Mouse (Mus musculus) MEL (cell line): ENCODE data around the gene Efr3b. TPM values are rescaled to one million over a fixed set of nuclear protein-coding genes. Genes with fewer than 3 reads are reported as not detected.

Experiments used
- DNase-seq: peaks from one replicate; pipeline ENCODE4 v3.0.0; 2011; ENCODE audit warnings: low read depth, low spot score
- H3K27ac ChIP-seq: 2 replicates; pipeline ENCODE4 v1.5.1; 2012; ENCODE audit warnings: low read depth, mild to moderate bottlenecking, control low read depth, low read length, moderate library complexity; ENCODE audit not compliant: control insufficient read depth
- H3K27me3 ChIP-seq, 2 experiments: fragments of 150-350 bp in 1 of 2; sonication (generic) in 1 of 2; 2 replicates each; pipeline ENCODE4 v1.6.1; 2012; ENCODE audit warnings: low read length in 2 of 2, mild to moderate bottlenecking in 2 of 2, improper control_type of control experiment in 1 of 2, moderate library complexity in 1 of 2; ENCODE audit not compliant: insufficient read depth in 2 of 2, control insufficient read depth in 1 of 2
- H3K36me3 ChIP-seq, 2 experiments: 2 replicates each; pipeline ENCODE4 v1.6.1; 2012 to 2014; ENCODE audit warnings: low read length in 2 of 2, improper control_type of control experiment in 1 of 2, inconsistent platforms in 1 of 2, mild to moderate bottlenecking in 1 of 2; ENCODE audit not compliant: insufficient read depth in 2 of 2, control insufficient read depth in 1 of 2
- H3K4me1 ChIP-seq, 2 experiments: fragments of 150-350 bp in 1 of 2; sonication (generic) in 1 of 2; 2 replicates each; pipeline ENCODE4 v1.6.1; 2012; ENCODE audit warnings: low read length in 2 of 2, improper control_type of control experiment in 1 of 2, mild to moderate bottlenecking in 1 of 2; ENCODE audit not compliant: insufficient read depth in 2 of 2, control insufficient read depth in 1 of 2
- H3K4me3 ChIP-seq, 2 experiments: fragments of 150-350 bp in 1 of 2; sonication (generic) in 1 of 2; 2 replicates each; pipeline ENCODE4 v1.5.1; 2012; ENCODE audit warnings: low read depth in 2 of 2, low read length in 2 of 2, mild to moderate bottlenecking in 2 of 2, moderate library complexity in 2 of 2, control low read depth in 1 of 2, improper control_type of control experiment in 1 of 2; ENCODE audit not compliant: control insufficient read depth in 1 of 2, insufficient read depth in 1 of 2
- H3K79me2 ChIP-seq: 2 replicates; pipeline ENCODE4 v1.6.1; 2012; ENCODE audit warnings: mild to moderate bottlenecking, low read length, moderate library complexity; ENCODE audit not compliant: control insufficient read depth, poor library complexity, insufficient read depth
- H3K9ac ChIP-seq: 2 replicates; pipeline ENCODE4 v1.6.1; 2012; ENCODE audit warnings: low read depth, mild to moderate bottlenecking, control low read depth, low read length, moderate library complexity; ENCODE audit not compliant: control insufficient read depth, poor library complexity, severe bottlenecking
- H3K9me3 ChIP-seq: fragments of 150-350 bp; sonication (generic); replicated peaks from 2 replicates; pipeline ENCODE4 v1.6.1; 2012; ENCODE audit warnings: mild to moderate bottlenecking, low read length, improper control_type of control experiment, moderate library complexity; ENCODE audit not compliant: insufficient read depth
- BHLHE40 ChIP-seq: IDR thresholded peaks from 2 replicates; pipeline ENCODE4 v1.6.1; 2012; ENCODE audit warnings: low read depth, mild to moderate bottlenecking, inconsistent platforms, low read length, improper control_type of control experiment, borderline replicate concordance
- CTCF ChIP-seq, 3 experiments: IDR thresholded peaks in 2 of 3; conservative IDR thresholded peaks in 1 of 3; 2 replicates each; pipeline ENCODE4 v1.5.1; 2011 to 2012; ENCODE audit warnings: low read length in 3 of 3, low read depth in 2 of 3, mild to moderate bottlenecking in 2 of 3, improper control_type of control experiment in 1 of 3, inconsistent platforms in 1 of 3, mixed read lengths in 1 of 3, moderate library complexity in 1 of 3; ENCODE audit not compliant: control insufficient read depth in 1 of 3, insufficient read depth in 1 of 3, poor library complexity in 1 of 3, severe bottlenecking in 1 of 3
- E2F4 ChIP-seq: IDR thresholded peaks from 2 replicates; pipeline ENCODE4 v1.6.1; 2011; ENCODE audit warnings: low read depth, low read length, improper control_type of control experiment, borderline replicate concordance
- ELF1 ChIP-seq: IDR thresholded peaks from 2 replicates; pipeline ENCODE4 v1.6.1; 2014; ENCODE audit warnings: low read depth, mild to moderate bottlenecking, inconsistent platforms, low read length, improper control_type of control experiment, moderate library complexity
- ETS1 ChIP-seq: IDR thresholded peaks from 2 replicates; pipeline ENCODE4 v1.6.1; 2012; ENCODE audit warnings: low read depth, mild to moderate bottlenecking, inconsistent platforms, low read length, improper control_type of control experiment, moderate library complexity
- GABPA ChIP-seq: IDR thresholded peaks from 2 replicates; pipeline ENCODE4 v1.6.1; 2012; ENCODE audit warnings: low read depth, mild to moderate bottlenecking, inconsistent platforms, low read length, improper control_type of control experiment, moderate library complexity
- HCFC1 ChIP-seq: IDR thresholded peaks from 2 replicates; pipeline ENCODE4 v1.6.1; 2012; ENCODE audit warnings: low read depth, mild to moderate bottlenecking, inconsistent platforms, low read length, improper control_type of control experiment, moderate library complexity
- JUND ChIP-seq: IDR thresholded peaks from 2 replicates; pipeline ENCODE4 v1.6.1; 2011; ENCODE audit warnings: low read depth, mild to moderate bottlenecking, improper control_type of control experiment, low read length
- MAFK ChIP-seq: IDR thresholded peaks from 2 replicates; pipeline ENCODE4 v1.6.1; 2011; ENCODE audit warnings: low read depth, mild to moderate bottlenecking, low read length, improper control_type of control experiment, borderline replicate concordance
- MAX ChIP-seq: IDR thresholded peaks from 2 replicates; pipeline ENCODE4 v1.6.1; 2011; ENCODE audit warnings: low read length, improper control_type of control experiment
- MEF2A ChIP-seq: IDR thresholded peaks from 2 replicates; pipeline ENCODE4 v1.6.1; 2014; ENCODE audit warnings: low read depth, mild to moderate bottlenecking, inconsistent platforms, low read length, improper control_type of control experiment; ENCODE audit not compliant: poor library complexity, insufficient replicate concordance, severe bottlenecking; ENCODE audit errors: extremely low read depth
- MXI1 ChIP-seq: IDR thresholded peaks from 2 replicates; pipeline ENCODE4 v1.6.1; 2011; ENCODE audit warnings: mild to moderate bottlenecking, low read depth, low read length, improper control_type of control experiment
- NELFE ChIP-seq: IDR thresholded peaks from 2 replicates; pipeline ENCODE4 v1.6.1; 2011; ENCODE audit warnings: low read depth, low read length, improper control_type of control experiment
- NRF1 ChIP-seq: IDR thresholded peaks from 2 replicates; pipeline ENCODE4 v1.6.1; 2014; ENCODE audit warnings: low read depth, mild to moderate bottlenecking, inconsistent platforms, low read length, improper control_type of control experiment, moderate library complexity; ENCODE audit not compliant: poor library complexity, insufficient read depth, severe bottlenecking
- POLR2A ChIP-seq, 2 experiments: IDR thresholded peaks; 2 replicates each; pipeline ENCODE4 v1.6.1; 2011 to 2012; ENCODE audit warnings: low read length in 2 of 2, mild to moderate bottlenecking in 2 of 2, control low read depth in 1 of 2, improper control_type of control experiment in 1 of 2, low read depth in 1 of 2, moderate library complexity in 1 of 2; ENCODE audit not compliant: control insufficient read depth in 1 of 2, insufficient read depth in 1 of 2, poor library complexity in 1 of 2
- POLR2AphosphoS2 ChIP-seq: IDR thresholded peaks from 2 replicates; pipeline ENCODE4 v1.6.1; 2011; ENCODE audit warnings: low read length, improper control_type of control experiment
- RCOR1 ChIP-seq: IDR thresholded peaks from 2 replicates; pipeline ENCODE4 v1.6.1; 2012; ENCODE audit warnings: low read depth, mild to moderate bottlenecking, inconsistent platforms, low read length, improper control_type of control experiment
- SMC3 ChIP-seq: IDR thresholded peaks from 2 replicates; pipeline ENCODE4 v1.6.1; 2011; ENCODE audit warnings: low read depth, low read length, improper control_type of control experiment
- TAL1 ChIP-seq: IDR thresholded peaks from 2 replicates; pipeline ENCODE4 v1.6.1; 2012; ENCODE audit warnings: mild to moderate bottlenecking, inconsistent platforms, low read length, moderate library complexity, mixed read lengths
- TCF12 ChIP-seq: IDR thresholded peaks from 2 replicates; pipeline ENCODE4 v1.6.1; 2014; ENCODE audit warnings: low read depth, mild to moderate bottlenecking, inconsistent platforms, low read length, improper control_type of control experiment, moderate library complexity
- UBTF ChIP-seq: IDR thresholded peaks from 2 replicates; pipeline ENCODE4 v1.6.1; 2012; ENCODE audit warnings: low read depth, mild to moderate bottlenecking, inconsistent platforms, low read length, improper control_type of control experiment, moderate library complexity, borderline replicate concordance; ENCODE audit not compliant: insufficient read depth
- USF1 ChIP-seq: IDR thresholded peaks from 2 replicates; pipeline ENCODE4 v1.6.1; 2014; ENCODE audit warnings: low read depth, mild to moderate bottlenecking, inconsistent platforms, low read length, improper control_type of control experiment, moderate library complexity
- ZC3H11A ChIP-seq: IDR thresholded peaks from 2 replicates; pipeline ENCODE4 v1.6.1; 2012; ENCODE audit warnings: low read depth, mild to moderate bottlenecking, inconsistent platforms, low read length, improper control_type of control experiment
- ZKSCAN1 ChIP-seq: IDR thresholded peaks from 2 replicates; pipeline ENCODE4 v1.6.1; 2012; ENCODE audit warnings: low read depth, mild to moderate bottlenecking, inconsistent platforms, low read length, improper control_type of control experiment, moderate library complexity
- ZMIZ1 ChIP-seq: IDR thresholded peaks from 2 replicates; pipeline ENCODE4 v1.6.1; 2012; ENCODE audit warnings: low read depth, mild to moderate bottlenecking, inconsistent platforms, low read length, improper control_type of control experiment, moderate library complexity
- polyA plus RNA-seq, 2 experiments: library from polyadenylated mRNA; stranded (reverse) in 1 of 2; unstranded in 1 of 2; fragments of >175 nt in 1 of 2; fragments of >200 nt in 1 of 2; gene quantifications; 2 replicates each; pipeline versions ENCODE4 v1.2.1 to v1.2.4; 2012; ENCODE audit warnings: low replicate concordance in 2 of 2, low read depth in 1 of 2; ENCODE audit not compliant: insufficient read length in 2 of 2, insufficient read depth in 1 of 2, missing spikeins in 1 of 2
- total RNA-seq: library from RNA; depleted of rRNA; stranded (reverse); fragments of 300-350 nt; gene quantifications from 2 replicates; pipeline ENCODE4 v1.2.3, GENCODE M21; 2012

The Efr3b gene
- total and polyA plus RNA-seq, 3 experiments = 1.5 to 1.7 TPM; not detected in 1

DNA sequence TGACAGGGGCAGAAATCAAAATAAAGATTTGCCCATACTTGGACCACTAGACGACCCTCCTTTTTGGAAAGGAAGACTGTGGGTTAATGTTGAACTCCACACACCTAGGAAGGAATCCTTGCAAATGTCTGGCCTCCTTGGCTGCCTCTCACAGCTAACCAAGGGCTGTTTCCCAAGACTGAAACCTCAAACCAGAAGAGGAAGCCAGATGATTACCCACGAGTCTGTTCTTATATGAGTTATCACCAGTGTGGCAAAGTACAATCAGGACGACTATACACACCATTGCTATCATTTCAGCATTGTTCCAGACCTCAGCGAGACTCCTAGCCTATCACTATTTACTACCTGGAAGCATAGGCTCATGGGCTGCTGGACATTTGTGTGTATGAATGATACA, 9.7 kb downstream of the Efr3b start:
- H3K9ac ChIP-seq = no peak overlapping the region
- no peaks in the 10 kb centered on the region for H3K79me2 ChIP-seq
- TF ChIP-seq NELFE (no peak), BHLHE40 (no peak), CTCF (IDR thresholded peaks at IDR 0.05 in 2 of 3, conservative IDR thresholded peaks at IDR 0.05 in 1 of 3; ENCODE audit: control insufficient read depth in 1 of 3, insufficient read depth in 1 of 3, low read depth in 2 of 3, low read length in 3 of 3, poor library complexity in 1 of 3, severe bottlenecking in 1 of 3) (no peak), TCF12 (no peak), POLR2A (IDR thresholded peaks at IDR 0.05; ENCODE audit: control insufficient read depth in 1 of 2, insufficient read depth in 1 of 2, low read depth in 1 of 2, low read length in 2 of 2, poor library complexity in 1 of 2) (no peak), ZC3H11A (no peak), TAL1 (no peak)
- H3K27ac ChIP-seq = no peak overlapping the region
- DNase-seq = no peak
- H3K4me3 ChIP-seq = no peak overlapping the region
- H3K9me3 ChIP-seq = no peaks in the 10 kb centered on the region
- H3K36me3 ChIP-seq = no peaks in the 10 kb centered on the region
- no peaks in the 10 kb centered on the region for H3K4me1 ChIP-seq
- H3K27me3 ChIP-seq = peaks cover 0 to 3% of the 10 kb centered on the region in 2 experiments; a peak in 3 of 4 replicates

- no peak overlapping the region for H3K27ac ChIP-seq
- H3K79me2 ChIP-seq = no peaks in the 10 kb centered on the region
- no peaks in the 10 kb centered on the region for H3K9me3 ChIP-seq
- no peak overlapping the region for H3K9ac ChIP-seq
- H3K27me3 ChIP-seq = peaks cover 0 to 3% of the 10 kb centered on the region in 2 experiments; a peak in 3 of 4 replicates
- TF ChIP-seq ETS1 (no peak), POLR2AphosphoS2 (no peak), MXI1 (no peak), ELF1 (no peak), RCOR1 (no peak), SMC3 (no peak), ZKSCAN1 (no peak), NRF1 (no peak), USF1 (no peak), JUND (no peak)
- DNase-seq = no peak
- H3K4me1 ChIP-seq = no peaks in the 10 kb centered on the region
- H3K4me3 ChIP-seq = no peak overlapping the region
- no peaks in the 10 kb centered on the region for H3K36me3 ChIP-seq
Measured at GRCm38 (mm10) chr12:4028516-4028915, 10.2 kb downstream of the Efr3b start.

DNA sequence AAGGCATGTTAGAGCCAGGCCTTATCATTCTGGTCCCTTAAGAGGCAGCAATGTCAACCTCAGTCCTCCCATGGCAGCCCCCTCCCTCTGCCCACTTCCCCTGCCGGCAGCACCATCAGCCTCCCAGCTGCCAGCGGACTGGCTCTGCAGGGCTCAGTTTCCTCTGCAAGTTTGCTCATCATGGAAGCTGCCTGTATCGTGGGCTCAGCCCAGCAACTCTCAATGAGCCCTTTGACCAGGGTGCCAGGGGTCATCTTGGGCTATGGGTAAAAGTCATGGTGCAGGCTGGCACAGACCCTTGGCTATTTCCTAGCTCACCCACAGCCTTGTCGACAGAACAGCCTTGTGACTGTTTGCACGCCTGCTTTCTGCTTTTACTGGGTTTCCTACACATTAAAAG, 14.4 kb downstream of the Efr3b start:
- peaks cover 0 to 3% of the 10 kb centered on the region in 2 experiments; a peak in 3 of 4 replicates for H3K27me3 ChIP-seq
- no peaks in the 10 kb centered on the region for H3K36me3 ChIP-seq
- H3K79me2 ChIP-seq = no peaks in the 10 kb centered on the region
- no peak overlapping the region for H3K9ac ChIP-seq
- no peak for DNase-seq
- no peaks in the 10 kb centered on the region for H3K4me1 ChIP-seq
- H3K4me3 ChIP-seq = no peak overlapping the region
- H3K9me3 ChIP-seq = no peaks in the 10 kb centered on the region
- no peak overlapping the region for H3K27ac ChIP-seq
- TF ChIP-seq NELFE (no peak), USF1 (no peak), MAX (no peak), GABPA (no peak), HCFC1 (no peak), JUND (no peak), MEF2A (no peak), BHLHE40 (no peak), RCOR1 (no peak), MAFK (no peak), ZC3H11A (no peak), ZMIZ1 (no peak), E2F4 (no peak), ELF1 (no peak), ZKSCAN1 (no peak), MXI1 (no peak), CTCF (IDR thresholded peaks at IDR 0.05 in 2 of 3, conservative IDR thresholded peaks at IDR 0.05 in 1 of 3; ENCODE audit: control insufficient read depth in 1 of 3, insufficient read depth in 1 of 3, low read depth in 2 of 3, low read length in 3 of 3, poor library complexity in 1 of 3, severe bottlenecking in 1 of 3) (no peak), UBTF (no peak)
